ENCODE assay signal across 16 mouse cellular contexts in the genomic region with DNA sequence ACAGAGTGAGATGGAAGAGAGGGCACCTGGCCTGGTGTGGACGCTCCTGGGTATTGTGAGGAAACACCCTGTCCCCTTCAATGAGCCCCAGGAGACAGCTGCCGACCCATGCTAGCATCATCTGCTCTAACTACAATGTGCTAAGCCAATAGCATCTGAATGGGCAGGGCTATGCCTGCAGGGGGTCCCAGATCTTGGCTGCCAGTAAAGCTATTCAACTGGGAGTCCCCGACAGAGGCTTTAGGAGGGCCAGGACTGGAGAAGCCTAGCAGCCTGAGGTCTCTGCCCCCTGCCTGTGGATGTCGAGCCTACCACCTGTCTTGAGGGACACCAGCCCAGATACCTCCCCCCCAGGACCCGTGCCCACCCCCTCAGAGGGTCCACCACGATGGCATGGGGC. TPM values are rescaled to one million over a fixed set of nuclear protein-coding genes. Genes with fewer than 3 reads are reported as not detected.
DNase-seq lines count a peak whose midpoint lies in the region; ATAC-seq lines count a peak whose summit lies in the region.
"Had no signal": no experiment of that assay in that cellular context is flagged by ENCODE, and none has a peak within 500 bp of the region (broad histone marks: within the 10 kb centered on the region; RNA-seq: fewer than 3 reads in every experiment).

No protein-coding gene starts in this region.

- H3K36me3 ChIP-seq in hindbrain, embryonic 16.5 days (ENCODE audit: control insufficient read depth, insufficient read depth, low read length) = peaks cover 58% of the 10 kb centered on the region
- peaks cover 93% of the 10 kb centered on the region for H3K36me3 ChIP-seq in neural tube, embryonic 15.5 days

- no peak overlapping the region for H3K4me2 ChIP-seq in hindbrain, embryonic 16.5 days (ENCODE audit: low read length)
- no peak overlapping the region for H3K4me2 ChIP-seq in neural tube, embryonic 15.5 days
- H3K4me2 ChIP-seq: heart, embryonic 12.5 days had no signal

- peaks cover 9% of the 10 kb centered on the region for H3K4me1 ChIP-seq in hindbrain, embryonic 16.5 days (ENCODE audit: control insufficient read depth, insufficient read depth, low read depth, low read length)
- H3K4me1 ChIP-seq in neural tube, embryonic 15.5 days = peaks cover 4% of the 10 kb centered on the region
- H3K4me1 ChIP-seq: heart, embryonic 12.5 days had no signal

- H3K9me3 ChIP-seq in hindbrain, embryonic 16.5 days (ENCODE audit: control insufficient read depth, low read length) = no peaks in the 10 kb centered on the region
- no peaks in the 10 kb centered on the region for H3K9me3 ChIP-seq in neural tube, embryonic 15.5 days (replicated peaks)
- H3K9me3 ChIP-seq: heart, embryonic 12.5 days had no signal

- 21% methylated on average over 6 of the region's 6 CpGs for WGBS in hindbrain, embryonic 16.5 days
- WGBS in neural tube, embryonic 15.5 days = 26% methylated on average over 6 of the region's 6 CpGs

- no peak for ATAC-seq in hindbrain, embryonic 16.5 days
- ATAC-seq in neural tube, embryonic 15.5 days (ENCODE audit: low FRiP score) = no peak
- ATAC-seq: activated CD4-positive, CD25-positive, alpha-beta regulatory T cell, adult 4 months had no signal

- DNase-seq in cerebellum, adult 11-12 months = peak; percentile 74
- DNase-seq in cerebellum, postnatal 4 days (ENCODE audit: low spot score in 2 of 2) = no peak
- DNase-seq in left cerebral cortex, postnatal 4 days = peak; percentile 75
- DNase-seq in left cerebral cortex, adult 18-20 months (ENCODE audit: low spot score in 2 of 2) = no peak
- no peak for DNase-seq in left cerebral cortex, postnatal 10 days (ENCODE audit: extremely low spot score in 1 of 2, low spot score in 2 of 2)
- DNase-seq in right cerebral cortex, postnatal 14 days = no peak
- DNase-seq: adrenal gland, postnatal 25 days; thymus, postnatal 14 days had no signal

- H3K27ac ChIP-seq in hindbrain, embryonic 16.5 days (ENCODE audit: low read depth, low read length) = peak overlapping the region; percentile 36; the same call in 1 of the 2 replicates
- peak overlapping the region; percentile 48 for H3K27ac ChIP-seq in neural tube, embryonic 15.5 days (replicated peaks)
- H3K27ac ChIP-seq: left cerebral cortex, adult 2 months; stomach, postnatal 0 days had no signal

- no peak overlapping the region; the same call in 1 of the 2 replicates for H3K9ac ChIP-seq in hindbrain, embryonic 16.5 days (ENCODE audit: low read depth, low read length)
- H3K9ac ChIP-seq in neural tube, embryonic 15.5 days (replicated peaks) = no peak overlapping the region
- H3K9ac ChIP-seq: heart, embryonic 12.5 days had no signal

- H3K4me3 ChIP-seq in hindbrain, embryonic 16.5 days (ENCODE audit: low read length) = no peak overlapping the region
- H3K4me3 ChIP-seq in neural tube, embryonic 15.5 days (replicated peaks) = no peak overlapping the region
- H3K4me3 ChIP-seq: heart, embryonic 12.5 days; left cerebral cortex, adult 2 months had no signal

- no peaks in the 10 kb centered on the region for H3K27me3 ChIP-seq in hindbrain, embryonic 16.5 days (replicated peaks; ENCODE audit: control insufficient read depth, insufficient read depth, low read length)
- no peaks in the 10 kb centered on the region for H3K27me3 ChIP-seq in neural tube, embryonic 15.5 days (replicated peaks)
- H3K27me3 ChIP-seq: CH12.LX had no signal

- intact Hi-C loops in left cerebral cortex, postnatal 4 days (cut with DNase I) = no loop called here
- intact Hi-C loops in left cerebral cortex, postnatal 10 days (cut with DNase I) = no loop called here

RNA-seq across cellular contexts. Expression of a gene that starts 8.4 kb away (rescaled TPM):
- 10 to 100 TPM; 12.9 to 14.4 TPM for total RNA-seq in left cerebral cortex, postnatal 4 days (2021)
- total RNA-seq in left cerebral cortex, adult 18-20 months (2021) = 1 to 10 TPM; 7.6 to 8.3 TPM
- polyA plus RNA-seq in hindbrain, embryonic 16.5 days (2015; fragmentation: Nextera tagmentation; extraction: Ambion mirVana) = 129 and 136 TPM in 2 replicates
- 80.4 and 102 TPM in 2 replicates for polyA plus RNA-seq in neural tube, embryonic 15.5 days (2015; fragmentation: Nextera tagmentation; extraction: Ambion mirVana)
- 1 to 10 TPM; 5.8 to 8.5 TPM for total RNA-seq in left cerebral cortex, postnatal 10 days (2021)
- total RNA-seq: megakaryocyte-erythroid progenitor cell, adult 5-6 weeks had no signal
- polyA plus RNA-seq: activated CD4-positive, CD25-positive, alpha-beta regulatory T cell, adult 4 months had no signal

RNA-seq across cellular contexts. Expression of a gene that starts 20.5 kb away (rescaled TPM):
- total RNA-seq in left cerebral cortex, postnatal 4 days (2021) = 10 to 100 TPM; 39.7 to 39.9 TPM
- 10 to 100 TPM; 23.4 to 27.0 TPM for total RNA-seq in left cerebral cortex, adult 18-20 months (2021)
- polyA plus RNA-seq in hindbrain, embryonic 16.5 days (2015; fragmentation: Nextera tagmentation; extraction: Ambion mirVana) = 52.8 and 59.3 TPM in 2 replicates
- polyA plus RNA-seq in neural tube, embryonic 15.5 days (2015; fragmentation: Nextera tagmentation; extraction: Ambion mirVana) = 50.4 and 69.9 TPM in 2 replicates
- 10 to 100 TPM; 28.3 to 32.8 TPM for total RNA-seq in left cerebral cortex, postnatal 10 days (2021)

RNA-seq across cellular contexts. Expression of a gene that starts 28.0 kb away (rescaled TPM):
- 1 to 10 TPM; 4.9 to 7.5 TPM for total RNA-seq in left cerebral cortex, postnatal 4 days (2021)
- total RNA-seq in left cerebral cortex, adult 18-20 months (2021) = 1 to 10 TPM; 3.5 to 5.2 TPM
- polyA plus RNA-seq in hindbrain, embryonic 16.5 days (2015; fragmentation: Nextera tagmentation; extraction: Ambion mirVana) = 23.2 and 29.5 TPM in 2 replicates
- 17.8 and 22.5 TPM in 2 replicates for polyA plus RNA-seq in neural tube, embryonic 15.5 days (2015; fragmentation: Nextera tagmentation; extraction: Ambion mirVana)
- total RNA-seq in left cerebral cortex, postnatal 10 days (2021) = 1 to 10 TPM; 6.0 to 7.0 TPM
- total RNA-seq: megakaryocyte-erythroid progenitor cell, adult 5-6 weeks had no signal
- polyA plus RNA-seq: activated CD4-positive, CD25-positive, alpha-beta regulatory T cell, adult 4 months had no signal

RNA-seq across cellular contexts. Expression of a gene that starts 41.2 kb away (rescaled TPM):
- total RNA-seq in left cerebral cortex, postnatal 4 days (2021) = 1 to 10 TPM; 5.1 to 5.2 TPM
- 1 to 10 TPM; 3.9 to 4.8 TPM for total RNA-seq in left cerebral cortex, adult 18-20 months (2021)
- polyA plus RNA-seq in hindbrain, embryonic 16.5 days (2015; fragmentation: Nextera tagmentation; extraction: Ambion mirVana) = 2.0 and 3.3 TPM in 2 replicates
- 1.9 and 2.9 TPM in 2 replicates for polyA plus RNA-seq in neural tube, embryonic 15.5 days (2015; fragmentation: Nextera tagmentation; extraction: Ambion mirVana)
- 1 to 10 TPM; 4.1 to 7.5 TPM for total RNA-seq in left cerebral cortex, postnatal 10 days (2021)
- total RNA-seq: megakaryocyte-erythroid progenitor cell, adult 5-6 weeks had no signal

Comparison
In these comparisons a context has a peak if more than half of its experiments do, and no peak if none do; other contexts are left out.
1. DNase-seq: peak in cerebellum, adult 11-12 months (single experiment) and left cerebral cortex, postnatal 4 days (single experiment); none in cerebellum, postnatal 4 days (0 of 2), left cerebral cortex, adult 18-20 months (0 of 2), left cerebral cortex, postnatal 10 days (0 of 2) and right cerebral cortex, postnatal 14 days (single experiment).